Mouse (Mus musculus) stomach, postnatal 0 days (tissue): ENCODE measurements around the gene Tusc1. TPM values are rescaled to one million over a fixed set of nuclear protein-coding genes. Genes with fewer than 3 reads are reported as not detected.

Experiments used
- ATAC-seq: fragments of 200-750 bp; cut with Nextera tagmentation; 2 replicates; pipeline ENCODE4 v1.8.0; 2017; ENCODE audit not compliant: low FRiP score, low TSS enrichment
- DNase-seq: peaks from one replicate; pipeline ENCODE4 v3.0.0-alpha.2; 2016; ENCODE audit warnings: low spot score
- H3K27ac ChIP-seq: fragments of 300-500 bp; sonication (generic); replicated peaks from 2 replicates; pipeline ENCODE4 v1.5.1; 2014; ENCODE audit warnings: mild to moderate bottlenecking, control low read depth
- H3K27me3 ChIP-seq: fragments of 300-500 bp; sonication (generic); 2 replicates; pipeline ENCODE4 v1.6.1; 2014; ENCODE audit warnings: low read length; ENCODE audit not compliant: control insufficient read depth, insufficient read depth
- H3K36me3 ChIP-seq: fragments of 300-500 bp; sonication (generic); 2 replicates; pipeline ENCODE4 v1.6.1; 2014; ENCODE audit warnings: low read length, mixed read lengths; ENCODE audit not compliant: control insufficient read depth, insufficient read depth
- H3K4me1 ChIP-seq: fragments of 300-500 bp; sonication (generic); replicated peaks from 2 replicates; pipeline ENCODE4 v1.6.1; 2014; ENCODE audit warnings: antibody characterized with exemption; ENCODE audit not compliant: control insufficient read depth, insufficient read depth
- H3K4me2 ChIP-seq: fragments of 300-500 bp; sonication (generic); replicated peaks from 2 replicates; pipeline ENCODE4 v1.6.1; 2014; ENCODE audit warnings: low read depth, mild to moderate bottlenecking, control low read depth, moderate library complexity
- H3K4me3 ChIP-seq: fragments of 300-500 bp; sonication (generic); 2 replicates; pipeline ENCODE4 v1.5.1; 2014; ENCODE audit warnings: low read depth, low read length, control low read depth
- H3K9ac ChIP-seq: fragments of 300-500 bp; sonication (generic); 2 replicates; pipeline ENCODE4 v1.6.1; 2014; ENCODE audit warnings: mild to moderate bottlenecking, low read length, control low read depth, mixed read lengths
- H3K9me3 ChIP-seq: fragments of 300-500 bp; sonication (generic); 2 replicates; pipeline ENCODE4 v1.6.1; 2016; ENCODE audit warnings: low read length; ENCODE audit not compliant: control insufficient read depth
- CTCF ChIP-seq: IDR thresholded peaks from 2 replicates; pipeline ENCODE4 v1.5.1; 2016; ENCODE audit warnings: antibody characterized with exemption, low read depth, mild to moderate bottlenecking, moderate library complexity
- EP300 ChIP-seq: optimal IDR thresholded peaks from 2 replicates; pipeline ENCODE3; 2016; ENCODE audit warnings: antibody characterized with exemption
- WGBS: fragments of 180-500 bp; shearing (Covaris S2); extraction: QIAGEN DNeasy Blood & Tissue Kit; methylation state at CpG from one replicate; pipeline ENCODE4 v1.1.7; 2014; 5-methylcytosine and 5-hydroxymethylcytosine counted together
- polyA plus RNA-seq: library from polyadenylated mRNA; unstranded; fragments of >200 nt; fragmentation: Nextera tagmentation; extraction: Ambion mirVana; gene quantifications from 2 replicates; pipeline ENCODE4 v1.2.1, GENCODE M21; 2015

Tusc1 gene
- polyA plus RNA-seq: 5.1 and 7.2 TPM in 2 replicates

GRCm38 (mm10) chr4:93335118-93336003 lies at the start of gene Tusc1:
Gene Tusc1 (minus strand): TSS chr4:93335511.
- Histone ChIP-seq H3K4me3 (peak within 1 kb of the TSS; percentile 79), H3K9ac (peak within 1 kb of the TSS; percentile 96), H3K4me2 (peak within 1 kb of the TSS; percentile 90), H3K4me1 (no peaks in the 10 kb centered on the region), H3K27me3 (no peaks in the 10 kb centered on the region), H3K9me3 (no peaks in the 10 kb centered on the region), H3K27ac (peak within 1 kb of the TSS; percentile 96), H3K36me3 (no peaks in the 10 kb centered on the region)
- peak; percentile 86 for DNase-seq
- TF ChIP-seq CTCF: peak; percentile 23; the same call in 1 of the 2 replicates
- TF ChIP-seq EP300: no peak
- under 1% methylated on average over 69 of the region's 97 CpGs for WGBS
- peak; percentile 88 for ATAC-seq

- Histone ChIP-seq H3K27ac (no peak overlapping the region), H3K4me2 (no peak overlapping the region), H3K9me3 (no peaks in the 10 kb centered on the region), H3K27me3 (no peaks in the 10 kb centered on the region), H3K4me3 (no peak overlapping the region), H3K4me1 (no peaks in the 10 kb centered on the region), H3K9ac (no peak overlapping the region), H3K36me3 (no peaks in the 10 kb centered on the region)
- DNase-seq (no peak), ATAC-seq (no peak)
- TF ChIP-seq CTCF: peak; percentile 64
- no peak for TF ChIP-seq EP300
- 59% methylated on average over 2 of the region's 2 CpGs for WGBS
These were observed 17.6 kb upstream of the Tusc1 start for GRCm38 (mm10) chr4:93352930-93353329.

DNA sequence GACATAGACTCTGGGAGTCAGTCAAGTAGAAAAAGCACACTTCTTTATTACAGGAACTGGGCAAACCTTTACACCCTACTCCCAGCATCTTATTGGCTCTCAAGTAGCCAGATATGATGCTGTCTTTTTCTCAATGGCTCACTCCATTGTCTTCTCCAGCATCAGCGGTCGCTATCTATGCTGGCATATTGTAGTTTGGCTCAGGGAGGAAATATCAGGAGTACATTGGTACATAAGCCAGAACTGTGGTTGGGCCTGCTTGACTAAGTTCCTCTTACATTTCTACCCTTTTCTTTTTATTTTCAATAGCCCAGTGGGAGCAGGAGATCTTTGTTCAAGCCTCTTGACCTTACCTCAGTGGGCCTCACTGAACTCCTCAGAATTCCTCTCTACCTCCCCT lies 9.0 kb upstream of the Tusc1 start:
- no peaks in the 10 kb centered on the region for H3K27me3 ChIP-seq
- no peaks in the 10 kb centered on the region for H3K4me1 ChIP-seq
- H3K9me3 ChIP-seq: no peaks in the 10 kb centered on the region
- 91% methylated on average over 2 of the region's 2 CpGs for WGBS
- ATAC-seq: no peak
- no peak overlapping the region for H3K9ac ChIP-seq
- TF ChIP-seq EP300 (no peak), CTCF (no peak)
- no peak overlapping the region for H3K27ac ChIP-seq
- H3K4me2 ChIP-seq: no peak overlapping the region
- DNase-seq: no peak
- no peak overlapping the region for H3K4me3 ChIP-seq
- no peaks in the 10 kb centered on the region for H3K36me3 ChIP-seq

DNA sequence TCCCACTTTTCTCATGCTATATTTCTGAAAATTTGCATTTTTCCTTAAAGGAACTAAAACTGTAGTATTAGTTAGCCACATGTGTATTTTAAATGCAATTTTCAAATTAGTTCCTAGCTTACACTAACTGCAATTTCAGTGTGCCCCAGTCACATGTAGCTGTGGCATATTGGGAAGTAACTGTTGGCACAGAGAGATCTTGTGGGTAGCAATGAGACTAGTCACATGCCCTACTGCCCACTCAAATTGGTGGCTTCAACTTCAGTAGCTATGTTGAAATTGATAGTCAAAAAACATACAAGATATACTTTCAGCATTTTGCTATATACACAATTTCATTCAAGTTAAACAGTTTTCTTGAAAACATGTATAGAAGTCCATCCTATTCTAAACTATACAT lies 6.3 kb upstream of the Tusc1 start:
- H3K4me1 ChIP-seq: no peaks in the 10 kb centered on the region
- no peak overlapping the region for H3K4me3 ChIP-seq
- H3K9me3 ChIP-seq: no peaks in the 10 kb centered on the region
- H3K27ac ChIP-seq: no peak overlapping the region
- H3K36me3 ChIP-seq: no peaks in the 10 kb centered on the region
- H3K27me3 ChIP-seq: no peaks in the 10 kb centered on the region
- no peak overlapping the region for H3K9ac ChIP-seq
- no peak for DNase-seq
- TF ChIP-seq CTCF (no peak), EP300 (no peak)
- no peak for ATAC-seq
- no peak overlapping the region for H3K4me2 ChIP-seq

DNA sequence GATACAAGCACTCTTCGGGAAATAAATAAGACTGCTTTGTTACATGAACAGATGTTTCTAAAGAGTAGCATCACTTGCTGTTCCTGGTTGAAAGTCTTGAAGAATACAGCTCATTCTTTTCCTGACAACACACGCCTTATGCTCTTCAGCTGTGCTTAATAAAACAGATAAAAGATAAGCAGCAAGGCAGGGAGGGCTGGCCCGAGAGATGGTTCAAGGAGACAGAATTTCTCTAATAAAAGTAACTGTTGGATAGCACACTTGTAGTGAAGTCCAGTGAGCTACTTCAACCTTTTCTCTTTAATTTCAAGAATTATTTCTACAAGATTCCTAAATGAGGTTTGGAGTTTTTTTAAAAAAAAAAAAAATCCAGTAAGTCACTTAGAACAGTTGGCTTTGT lies 2.7 kb upstream of the Tusc1 start:
- 75% methylated on average over 3 of the region's 3 CpGs for WGBS
- no peak for TF ChIP-seq EP300
- no peak for TF ChIP-seq CTCF
- H3K27me3 ChIP-seq: no peaks in the 10 kb centered on the region
- no peaks in the 10 kb centered on the region for H3K9me3 ChIP-seq
- DNase-seq (no peak), ATAC-seq (no peak)
- no peak overlapping the region for H3K4me3 ChIP-seq
- H3K4me2 ChIP-seq: no peak overlapping the region
- no peak overlapping the region for H3K27ac ChIP-seq
- H3K36me3 ChIP-seq: no peaks in the 10 kb centered on the region
- H3K4me1 ChIP-seq: no peaks in the 10 kb centered on the region
- H3K9ac ChIP-seq: no peak overlapping the region

DNA sequence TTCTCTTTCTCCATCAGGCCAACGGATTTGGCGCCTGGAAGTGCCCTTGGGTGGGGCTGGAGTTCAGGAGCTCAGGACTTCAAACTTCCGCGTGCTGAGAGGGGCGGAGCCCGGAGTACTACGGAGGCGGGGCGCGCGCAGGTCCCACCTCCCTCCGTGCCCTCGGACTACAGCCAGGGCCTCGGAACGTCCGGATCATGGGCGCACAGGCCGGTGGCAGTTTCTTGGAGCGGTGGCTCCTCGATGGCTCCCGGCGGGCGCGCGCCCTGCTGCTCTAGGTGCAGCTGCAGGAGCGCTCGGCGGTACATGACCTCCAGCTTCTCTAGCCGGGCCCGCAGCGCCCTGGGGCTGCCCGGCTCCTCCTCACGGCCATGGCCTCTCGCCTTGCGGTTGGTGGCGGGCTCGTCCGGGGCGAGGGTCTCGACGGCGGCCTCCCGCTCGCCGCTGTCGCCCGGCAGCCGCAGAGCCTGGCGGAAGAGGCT lies 634 bp downstream of the Tusc1 start:
- Histone ChIP-seq H3K27ac (peak overlapping the region; percentile 96), H3K9me3 (no peaks in the 10 kb centered on the region), H3K4me3 (peak overlapping the region; percentile 79), H3K4me2 (peak overlapping the region; percentile 90), H3K27me3 (no peaks in the 10 kb centered on the region), H3K9ac (peak overlapping the region; percentile 96), H3K36me3 (no peaks in the 10 kb centered on the region), H3K4me1 (no peaks in the 10 kb centered on the region)
- WGBS: under 1% methylated on average over 37 of the region's 49 CpGs
- TF ChIP-seq CTCF (peak; percentile 6; the same call in 1 of the 2 replicates), EP300 (no peak)
- DNase-seq (peak; percentile 91), ATAC-seq (peak; percentile 98)
